Comparison of ENCODE assay signal across 8 mouse cellular contexts in genomic region chr9:60837449-60838141, GRCm38 (mm10). TPM values are rescaled to one million over a fixed set of nuclear protein-coding genes. Genes with fewer than 3 reads are reported as not detected.
DNase-seq lines count a peak whose midpoint lies in the region; ATAC-seq lines count a peak whose summit lies in the region.

No protein-coding gene starts in this region.

- peak overlapping the region; percentile 68 for H3K27ac ChIP-seq in embryonic facial prominence, embryonic 13.5 days
- peak overlapping the region; percentile 91 to 93 for H3K27ac ChIP-seq in heart, embryonic 14.5 days (replicated peaks in 1 of 2; ENCODE audit: control insufficient read depth in 1 of 2, insufficient read depth in 1 of 2, low read depth in 2 of 2, low read length in 2 of 2)

- peaks cover 42% of the 10 kb centered on the region for H3K4me1 ChIP-seq in embryonic facial prominence, embryonic 13.5 days
- peaks cover 32 to 39% of the 10 kb centered on the region in 2 experiments for H3K4me1 ChIP-seq in heart, embryonic 14.5 days (ENCODE audit: control insufficient read depth in 2 of 2, insufficient read depth in 2 of 2, low read length in 2 of 2)

- peak overlapping the region; percentile 62 for H3K4me2 ChIP-seq in embryonic facial prominence, embryonic 13.5 days
- peak overlapping the region; percentile 84 for H3K4me2 ChIP-seq in heart, embryonic 14.5 days (ENCODE audit: low read length)

- 8% methylated on average over 20 of the region's 20 CpGs for WGBS in embryonic facial prominence, embryonic 13.5 days
- 8% methylated on average over 20 of the region's 20 CpGs for WGBS in heart, embryonic 14.5 days

- H3K36me3 ChIP-seq in embryonic facial prominence, embryonic 13.5 days: no peaks in the 10 kb centered on the region
- no peaks in the 10 kb centered on the region for H3K36me3 ChIP-seq in heart, embryonic 14.5 days (ENCODE audit: control insufficient read depth, insufficient read depth, low read length)

- H3K27me3 ChIP-seq in embryonic facial prominence, embryonic 13.5 days: no peaks in the 10 kb centered on the region
- H3K27me3 ChIP-seq in heart, embryonic 14.5 days (ENCODE audit: control insufficient read depth, insufficient read depth, low read length): no peaks in the 10 kb centered on the region

- peak overlapping the region; percentile 68 for H3K9ac ChIP-seq in embryonic facial prominence, embryonic 13.5 days
- H3K9ac ChIP-seq in heart, embryonic 14.5 days (ENCODE audit: low read length): peak overlapping the region; percentile 77

- DNase-seq in NIH3T3 (ENCODE audit: low read depth): peak; percentile 94
- peak; percentile 40 for DNase-seq in kidney, postnatal 10 days
- DNase-seq in cerebellum, adult 11-12 months: no peak
- no peak for DNase-seq in spleen, postnatal 4 days (ENCODE audit: low spot score in 2 of 2)
- no peak for DNase-seq in frontal cortex, adult 2 months (ENCODE audit: extremely low spot score in 1 of 2, low spot score in 1 of 2)

- H3K9me3 ChIP-seq in embryonic facial prominence, embryonic 13.5 days: no peaks in the 10 kb centered on the region
- 0 out of 2 replicates have a peak, but pooled peaks cover 3% of the 10 kb centered on the region for H3K9me3 ChIP-seq in heart, embryonic 14.5 days (ENCODE audit: control insufficient read depth, low read length)

- H3K4me3 ChIP-seq in embryonic facial prominence, embryonic 13.5 days: peak overlapping the region; percentile 32
- peak overlapping the region; percentile 38 to 50 for H3K4me3 ChIP-seq in heart, embryonic 14.5 days (ENCODE audit: control insufficient read depth in 1 of 2, insufficient read depth in 1 of 2, low read depth in 1 of 2, low read length in 2 of 2)

- ATAC-seq in embryonic facial prominence, embryonic 13.5 days (ENCODE audit: insufficient number of reproducible peaks, insufficient read depth, low FRiP score, low TSS enrichment, low read depth): no peak
- 0 out of 2 replicates have a peak, but pooled peaks have one; percentile 47 for ATAC-seq in heart, embryonic 14.5 days (ENCODE audit: insufficient number of reproducible peaks, insufficient read depth, low FRiP score, low read depth)
- peak; percentile 61 for ATAC-seq in megakaryocyte progenitor cell, adult 5-6 weeks (replicated peaks; ENCODE audit: poor library complexity)

RNA-seq across cellular contexts. Expression of gene Uaca, which starts 43.3 kb away (rescaled TPM):
- 27.4 and 32.6 TPM in 2 replicates for polyA plus RNA-seq in embryonic facial prominence, embryonic 13.5 days (2015; fragmentation: Nextera tagmentation; extraction: Ambion mirVana)
- polyA plus RNA-seq in heart, embryonic 14.5 days (2014; fragmentation: Nextera tagmentation; extraction: Ambion mirVana): 10.9 and 17.1 TPM in 2 replicates
- total RNA-seq in megakaryocyte progenitor cell, adult 5-6 weeks (2015): 0.61 and 1.1 TPM in 2 replicates
- 2.9 and 3.3 TPM in 2 replicates for total RNA-seq in megakaryocyte progenitor cell, adult 5-6 weeks (2017)
- polyA plus RNA-seq in frontal cortex, adult 2 months (2012; rRNA removed): 9.0 and 11.9 TPM in 2 replicates

Comparison
In these comparisons a context has a peak if more than half of its experiments do, and no peak if none do; other contexts are left out.
1. DNase-seq: peak in NIH3T3 (single experiment) and kidney, postnatal 10 days (single experiment); none in cerebellum, adult 11-12 months (single experiment), spleen, postnatal 4 days (0 of 2) and frontal cortex, adult 2 months (0 of 2).